Mouse (Mus musculus): Measurements from ENCODE around the gene Gm17606. TPM values are rescaled to one million over a fixed set of nuclear protein-coding genes. Genes with fewer than 3 reads are reported as not detected.
A peak's percentile ranks its signal among the peaks of the same experiment; 100 is the strongest.

Gm17606 gene
- polyA plus RNA-seq, 2 experiments from 2014 or later = not detected

DNA sequence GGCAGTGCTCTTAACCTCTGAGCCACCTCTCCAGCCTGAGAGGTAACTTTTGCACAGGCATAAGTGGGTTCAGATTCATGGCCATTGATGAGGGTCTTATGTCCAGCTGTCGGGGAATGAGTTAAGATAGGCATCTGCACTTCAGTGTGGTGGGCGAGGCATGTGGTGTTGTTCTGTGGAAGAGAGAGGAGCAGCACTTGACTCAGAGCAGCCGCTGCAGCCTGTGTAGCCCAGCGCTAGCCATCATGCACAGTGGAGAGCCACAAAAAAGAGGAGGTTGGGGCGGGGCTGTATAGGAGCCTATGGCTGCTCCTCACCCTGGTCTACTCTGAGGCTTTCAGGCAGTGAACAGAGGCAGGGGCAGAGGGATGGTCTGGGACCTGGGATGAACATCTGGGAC lies 12.6 kb upstream of the Gm17606 start:
- no peak for ATAC-seq

DNA sequence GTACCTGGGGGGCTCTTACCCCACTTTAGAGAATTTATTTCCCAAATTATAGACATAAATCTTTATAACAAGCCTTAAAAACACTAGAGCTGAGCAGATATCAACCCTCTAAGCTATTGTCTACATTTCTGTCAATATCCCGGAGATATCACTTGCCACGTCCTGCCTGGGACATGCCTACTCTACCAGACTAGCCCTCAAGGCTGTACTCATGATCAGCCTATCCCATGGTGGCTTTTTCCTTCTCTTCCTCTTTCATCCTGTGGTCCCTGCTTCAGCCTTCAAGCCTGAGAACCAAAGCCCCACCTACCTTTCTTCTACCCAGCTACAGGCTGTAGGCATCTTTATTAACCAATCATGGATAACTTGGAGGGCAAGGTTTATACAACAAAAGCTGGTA lies 11.0 kb upstream of the Gm17606 start:
- ATAC-seq = no peak

DNA sequence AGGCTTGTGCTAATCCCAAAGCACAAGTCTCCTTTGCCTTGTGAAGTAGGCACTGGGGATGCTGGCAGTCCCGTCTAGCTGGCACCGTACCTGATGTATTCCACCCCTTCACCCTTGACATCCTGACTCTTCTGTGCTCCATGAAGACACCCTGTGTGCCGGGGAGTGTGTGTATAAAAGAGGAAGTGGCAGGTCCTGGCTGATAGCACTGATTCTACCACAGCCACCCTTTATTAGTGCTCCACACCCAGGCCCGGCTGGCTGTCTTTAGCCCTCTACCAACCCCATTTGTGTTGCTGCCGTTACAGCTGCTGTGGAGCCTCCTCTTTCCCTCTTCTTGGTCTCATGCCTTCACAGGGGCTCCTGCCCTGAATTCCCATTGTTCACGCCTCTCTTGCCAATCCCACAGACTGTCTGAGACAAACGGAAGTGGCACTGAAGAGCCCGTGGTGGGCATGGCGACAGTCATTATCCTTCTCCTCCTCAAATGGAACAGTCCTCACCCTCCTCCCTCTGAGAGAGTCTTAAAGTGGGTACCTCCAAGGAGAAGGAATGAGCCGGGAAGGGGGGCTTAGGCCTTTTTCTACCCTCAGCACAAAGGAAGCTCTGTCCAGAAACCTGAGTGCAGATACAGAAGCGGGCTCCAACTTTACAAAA lies 10.0 kb upstream of the Gm17606 start:
- no peak for ATAC-seq

DNA sequence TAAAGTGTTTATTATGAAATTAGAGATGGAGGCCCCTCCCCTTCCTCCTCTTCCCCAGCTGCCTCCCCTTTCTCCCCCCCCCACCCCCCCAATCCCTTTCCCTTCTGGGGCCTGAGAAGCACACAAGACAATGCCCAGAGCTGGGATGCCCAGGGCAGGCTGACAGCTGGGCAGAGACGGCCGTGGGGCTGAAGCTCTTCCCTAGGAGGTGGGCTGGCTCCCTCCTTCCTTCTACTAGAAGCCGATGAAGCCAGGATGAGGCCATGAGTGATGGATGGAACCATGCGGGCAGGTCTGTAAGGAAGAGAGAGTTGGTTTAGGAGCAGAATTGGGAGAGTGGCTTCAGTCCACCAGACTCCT lies 9.5 kb upstream of the Gm17606 start:
- ATAC-seq = no peak

DNA sequence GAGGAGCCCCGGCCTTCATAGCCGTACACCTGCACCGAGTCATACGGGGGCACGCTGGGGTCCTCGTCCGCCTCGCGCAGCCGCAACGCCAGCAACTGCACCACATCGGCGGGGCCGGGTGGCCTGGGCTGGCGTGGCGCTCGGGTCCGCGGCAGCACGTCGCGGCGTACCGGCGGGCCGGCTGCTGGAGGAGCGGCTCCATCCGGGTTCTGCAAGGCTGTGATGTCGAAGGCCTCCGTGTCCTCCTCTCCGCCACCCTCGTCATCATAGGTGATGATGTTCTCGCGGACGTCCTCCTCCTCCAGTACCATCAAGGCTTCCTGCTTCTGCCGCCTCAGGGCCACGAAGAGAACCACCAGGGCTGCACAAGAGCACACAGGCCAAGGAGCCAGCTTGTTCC lies 8.5 kb upstream of the Gm17606 start:
- no peak for ATAC-seq

DNA sequence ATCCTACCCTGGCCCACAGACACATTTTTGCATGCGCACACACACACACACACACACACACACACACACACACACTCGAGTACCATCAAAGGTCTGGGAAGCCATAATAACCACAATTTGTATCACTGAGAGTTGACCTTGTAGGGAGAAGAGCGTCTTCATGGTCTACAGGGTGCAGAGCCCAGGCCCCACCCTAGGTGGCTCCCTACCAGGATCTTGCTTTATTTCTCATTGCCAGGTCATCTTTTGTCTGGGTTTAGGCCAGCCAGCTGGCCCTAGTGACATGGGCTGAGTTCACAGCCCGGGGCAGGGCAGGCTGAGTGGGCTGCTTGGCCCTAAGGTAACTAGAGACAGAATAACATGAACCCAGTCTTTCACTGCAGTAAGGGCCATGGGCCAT lies 6.6 kb upstream of the Gm17606 start:
- ATAC-seq = no peak

DNA sequence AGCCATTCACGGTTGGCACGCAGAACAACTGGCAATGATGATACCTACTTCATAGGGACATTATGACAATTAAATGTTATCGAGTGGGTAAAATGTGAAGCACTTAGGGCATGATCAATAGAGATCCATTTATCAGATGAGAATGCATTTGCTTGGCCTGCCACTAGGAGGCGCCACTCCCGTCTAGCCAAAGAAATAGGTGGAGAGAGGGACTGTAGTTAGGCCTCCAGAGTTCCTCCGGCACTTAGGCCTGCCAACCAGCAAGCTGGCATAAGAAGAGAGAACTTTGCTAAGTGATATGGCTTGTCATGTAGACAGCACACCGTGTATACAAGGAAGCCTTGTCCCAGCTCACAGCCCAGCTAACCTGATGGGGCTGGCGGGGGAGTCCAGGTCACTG lies 3.8 kb upstream of the Gm17606 start:
- no peak for ATAC-seq

DNA sequence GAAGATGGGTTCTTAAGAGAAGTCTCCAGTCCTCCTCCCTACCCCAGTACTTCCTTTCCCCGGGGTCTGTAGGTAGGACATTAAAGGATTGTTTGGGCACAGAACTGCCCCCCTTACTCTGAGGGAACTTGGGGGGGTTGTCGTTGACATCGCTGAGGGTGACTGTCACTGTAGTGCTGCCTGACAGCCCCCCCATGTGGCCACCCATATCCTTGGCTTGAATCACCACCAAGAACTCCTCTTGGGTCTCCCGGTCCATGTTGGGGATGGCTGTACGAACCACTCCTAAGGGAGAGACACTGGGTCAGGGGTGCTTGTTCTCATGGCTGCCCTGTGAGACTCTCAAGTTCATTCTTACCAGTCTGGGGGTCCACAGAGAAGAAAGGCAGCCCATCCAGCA lies 2.5 kb upstream of the Gm17606 start:
- ATAC-seq = no peak

DNA sequence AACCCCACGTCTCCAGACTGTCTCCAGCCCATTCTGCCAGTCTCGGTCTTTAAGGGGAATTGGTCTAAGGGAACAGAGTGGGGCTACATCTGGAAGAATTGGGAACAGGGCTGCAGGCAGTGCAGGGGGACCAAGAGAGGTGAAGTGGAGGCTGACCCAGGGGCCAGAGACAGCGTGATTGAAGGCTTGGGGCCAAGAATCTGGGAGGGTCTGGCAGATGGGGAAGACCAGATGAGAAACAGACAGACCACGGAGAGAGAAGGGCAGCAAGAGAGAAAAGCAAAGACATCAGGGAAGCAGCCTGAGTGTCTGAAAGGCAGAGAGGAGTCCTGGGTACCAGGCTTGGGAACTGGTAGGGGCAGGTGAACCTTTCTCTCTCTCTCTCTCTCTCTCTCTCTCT lies 631 bp upstream of the Gm17606 start:
- ATAC-seq = no peak

DNA sequence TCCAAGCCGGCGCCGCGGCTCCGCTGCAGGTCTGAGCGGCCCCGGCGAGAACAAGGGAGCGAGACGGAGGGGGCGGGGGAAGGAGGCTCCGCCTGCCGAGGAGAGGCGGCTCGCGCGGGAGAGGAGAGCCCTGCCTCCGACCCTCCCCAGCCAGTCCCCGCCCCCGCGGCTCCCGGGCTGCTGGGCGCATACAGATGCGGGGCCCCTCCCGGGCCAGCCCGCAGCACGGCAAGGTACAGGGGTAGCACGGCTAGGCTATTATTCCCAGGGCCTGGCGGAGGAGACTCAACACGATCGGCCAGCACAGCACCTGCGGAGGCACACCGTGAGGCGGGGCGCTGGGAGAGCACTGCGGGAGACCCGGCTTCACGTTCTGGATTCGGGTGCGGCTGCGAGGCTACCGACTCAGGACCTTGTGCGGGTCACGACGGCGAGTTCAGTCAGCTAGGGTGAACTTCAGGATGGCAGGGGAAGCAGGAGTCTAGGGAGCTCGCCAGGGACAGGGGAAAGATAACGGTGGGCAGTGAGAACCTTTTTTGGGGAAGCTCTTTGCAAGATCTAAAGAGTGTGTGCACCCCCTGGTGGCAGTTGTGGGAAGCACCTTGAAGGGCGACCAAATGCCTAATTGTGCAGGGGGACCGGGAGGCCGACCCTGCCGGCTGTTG lies 685 bp downstream of the Gm17606 start, which contains the start of gene Cdh24:
Gene Cdh24 (minus strand): TSS at position 60 of the 665 bp plus-strand sequence.
- ATAC-seq = peak; percentile 90

DNA sequence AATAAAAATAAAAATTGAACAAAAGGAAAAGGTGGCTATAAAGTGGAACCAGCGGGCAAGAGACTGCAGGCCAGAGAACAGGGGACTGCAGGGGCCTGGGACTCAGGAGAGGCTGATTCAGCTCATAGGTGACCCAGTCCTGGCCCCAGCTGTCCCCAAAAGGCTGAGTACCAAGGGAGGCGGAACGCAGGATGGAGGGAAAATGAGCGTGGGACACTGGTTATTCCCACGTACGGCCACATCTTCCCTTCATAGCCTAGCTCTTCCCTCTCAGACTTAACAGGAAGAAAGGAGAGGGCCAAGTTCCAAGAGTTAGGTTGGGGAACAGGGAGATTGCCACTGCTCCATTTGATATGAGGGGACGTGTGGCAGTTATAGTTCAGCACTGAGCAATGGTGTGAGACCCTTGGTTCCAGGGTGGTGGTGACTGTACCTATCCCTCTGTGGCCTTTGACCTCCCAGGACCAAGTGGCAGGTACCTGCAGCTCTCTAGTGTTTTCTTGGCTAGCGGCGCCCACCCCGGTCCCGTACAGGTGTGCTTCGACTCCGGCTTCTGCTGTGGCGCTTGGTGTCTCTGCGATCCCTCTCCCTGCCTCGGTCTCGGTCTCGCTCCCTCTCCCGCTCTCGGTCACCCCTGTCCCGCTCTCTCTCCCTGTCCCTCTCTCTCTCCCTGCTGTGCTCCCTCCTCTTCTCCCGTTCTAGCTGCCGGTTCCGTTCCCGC lies 1.6 kb downstream of the Gm17606 start:
- no peak for ATAC-seq

DNA sequence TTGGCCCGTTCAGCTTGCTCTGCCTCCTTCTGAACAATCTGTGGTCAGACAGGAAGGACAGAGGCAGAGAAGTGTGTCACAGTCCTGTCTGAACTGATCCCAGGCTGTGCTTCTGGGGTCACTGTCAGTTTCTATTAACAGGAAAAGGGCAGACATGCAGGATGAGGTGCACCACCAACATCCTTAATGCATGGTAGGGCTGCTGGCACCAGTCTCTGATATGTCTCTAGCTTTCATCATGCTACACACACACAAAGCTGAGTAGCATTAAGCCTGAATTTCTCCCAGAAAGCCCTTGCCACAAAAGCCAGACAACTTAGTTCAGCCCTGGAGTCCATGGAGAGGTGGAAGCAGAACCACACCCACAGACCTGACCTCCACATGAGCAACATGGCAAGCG lies 2.3 kb downstream of the Gm17606 start:
- ATAC-seq = no peak

DNA sequence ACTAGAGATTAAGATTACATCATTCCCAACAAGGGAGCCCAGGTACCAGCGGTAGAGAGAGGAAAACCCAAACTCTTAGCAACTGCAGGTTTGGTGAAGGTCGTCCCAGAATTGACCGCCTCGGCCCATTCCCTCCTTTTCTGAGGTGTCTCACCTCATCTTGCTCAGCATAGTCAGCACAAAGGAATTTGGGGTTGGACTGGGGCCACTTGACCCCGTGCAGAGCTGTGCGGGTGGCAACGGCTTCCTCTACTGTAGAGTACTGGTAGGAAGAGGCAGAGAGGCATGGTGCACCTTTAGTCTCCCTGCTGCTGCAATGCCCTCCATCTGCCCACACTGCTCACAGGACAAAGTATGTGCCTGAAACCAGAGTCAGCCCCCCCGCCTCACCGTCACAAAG lies 3.5 kb downstream of the Gm17606 start:
- ATAC-seq = no peak

DNA sequence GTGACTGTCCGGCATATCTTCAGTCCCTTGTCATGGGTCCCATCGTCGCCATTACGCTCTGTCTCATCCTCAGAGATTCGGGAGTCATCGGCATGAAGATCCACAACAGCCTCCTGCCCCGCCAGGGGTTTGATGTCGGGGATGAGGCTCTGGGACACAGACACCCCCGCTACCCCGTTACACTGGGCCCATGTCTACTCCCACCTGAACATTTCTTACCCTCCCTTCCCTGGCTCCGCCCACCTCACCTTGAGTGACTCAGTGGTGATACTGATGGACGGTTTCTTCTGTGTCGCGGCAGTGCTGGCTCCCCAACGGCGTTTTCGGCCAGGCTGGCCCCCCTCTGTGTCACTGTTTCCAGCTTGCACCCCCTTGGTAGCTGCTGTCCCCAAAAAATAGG lies 5.7 kb downstream of the Gm17606 start:
- ATAC-seq = no peak

DNA sequence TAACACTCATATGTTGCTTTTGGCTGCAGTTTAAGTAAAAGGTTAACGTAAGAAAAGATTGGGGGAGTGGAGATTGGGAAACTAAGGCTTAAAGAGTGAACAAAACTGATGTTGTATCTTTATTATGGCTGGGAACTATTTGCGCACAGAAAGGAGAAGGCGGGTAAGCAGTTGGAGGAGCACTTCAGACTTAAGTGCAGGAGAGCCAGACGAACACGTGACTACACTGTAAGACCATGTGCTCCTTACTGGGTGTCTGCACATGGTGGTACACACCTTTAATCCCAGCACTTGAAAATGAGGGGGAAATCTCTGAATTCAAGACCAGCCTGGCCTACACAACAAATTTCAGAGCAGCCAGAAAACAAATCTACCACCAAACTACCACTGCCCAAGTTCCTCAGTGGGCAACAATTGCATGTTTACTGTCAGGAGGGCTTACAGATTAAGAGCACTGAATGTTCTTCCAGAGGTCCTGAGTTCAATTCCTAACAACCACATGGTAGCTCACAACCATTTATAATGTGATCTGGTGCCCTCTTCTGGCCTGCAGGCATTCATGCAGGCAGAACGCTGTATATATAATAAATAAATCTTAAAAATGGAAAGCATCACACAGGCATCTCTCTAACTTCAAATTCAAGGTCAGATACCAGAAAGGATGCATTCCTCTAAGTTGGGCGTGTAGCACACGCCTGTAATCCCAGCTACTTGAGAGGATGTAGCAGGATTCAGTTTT lies 6.3 kb downstream of the Gm17606 start:
- no peak for ATAC-seq

DNA sequence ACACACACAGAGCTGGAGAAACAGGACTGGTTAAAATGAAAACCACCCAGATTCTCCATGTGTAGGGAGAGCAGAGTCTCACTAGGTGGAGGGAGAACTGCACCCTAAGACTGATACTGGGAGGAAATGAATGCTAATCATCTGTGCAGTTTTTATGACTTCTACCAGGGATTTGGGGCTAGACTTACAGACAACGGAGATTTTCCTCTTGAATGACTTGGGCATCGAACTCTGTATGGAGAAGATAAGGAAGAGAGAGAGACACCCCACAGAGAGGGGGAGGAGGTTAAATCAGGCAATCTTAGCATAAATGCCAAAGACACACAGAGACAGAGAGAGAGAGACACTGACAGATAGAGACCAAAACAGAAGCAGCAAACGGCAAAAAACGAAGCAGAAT lies 7.1 kb downstream of the Gm17606 start:
- no peak for ATAC-seq

DNA sequence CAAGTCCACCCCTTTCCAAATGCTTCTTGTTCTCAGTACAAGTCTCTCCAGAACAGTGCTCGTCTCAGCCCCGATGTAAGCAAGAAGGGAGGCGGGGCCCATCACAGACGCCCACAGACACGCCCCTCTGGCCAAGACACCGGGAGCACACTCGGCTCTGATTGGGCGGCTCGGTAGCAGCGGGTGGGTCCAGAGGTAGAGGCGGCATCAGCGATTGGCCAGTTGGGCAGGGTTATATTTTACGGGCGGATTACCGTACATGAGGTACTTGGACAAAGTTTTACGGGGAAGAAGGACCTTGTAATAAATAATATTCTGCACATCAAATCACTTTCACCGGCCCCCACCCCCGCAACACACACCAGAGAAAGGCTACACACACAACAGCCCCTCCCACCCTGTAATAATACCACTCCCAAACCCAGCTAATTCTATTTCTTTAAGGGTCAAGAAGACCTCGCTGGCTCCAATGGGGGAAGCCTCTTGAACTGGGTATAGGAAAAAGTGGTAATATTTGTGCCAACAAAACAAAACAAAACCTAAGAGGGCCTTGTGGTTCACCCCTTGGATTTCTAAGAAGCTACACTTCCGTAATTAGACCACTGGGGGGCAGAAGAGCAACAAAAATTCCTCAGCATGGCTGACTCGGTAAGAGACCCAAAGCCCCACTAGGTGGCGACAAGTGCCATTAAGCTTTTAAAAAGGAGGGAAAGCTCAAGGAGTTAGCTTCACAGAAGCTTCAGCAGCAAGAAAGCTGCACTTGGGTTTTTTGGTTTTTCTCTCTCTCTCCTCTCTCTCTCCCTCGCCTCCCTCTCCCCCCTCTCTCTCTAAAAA lies 10.1 kb downstream of the Gm17606 start:
- peak; percentile 74 for ATAC-seq

DNA sequence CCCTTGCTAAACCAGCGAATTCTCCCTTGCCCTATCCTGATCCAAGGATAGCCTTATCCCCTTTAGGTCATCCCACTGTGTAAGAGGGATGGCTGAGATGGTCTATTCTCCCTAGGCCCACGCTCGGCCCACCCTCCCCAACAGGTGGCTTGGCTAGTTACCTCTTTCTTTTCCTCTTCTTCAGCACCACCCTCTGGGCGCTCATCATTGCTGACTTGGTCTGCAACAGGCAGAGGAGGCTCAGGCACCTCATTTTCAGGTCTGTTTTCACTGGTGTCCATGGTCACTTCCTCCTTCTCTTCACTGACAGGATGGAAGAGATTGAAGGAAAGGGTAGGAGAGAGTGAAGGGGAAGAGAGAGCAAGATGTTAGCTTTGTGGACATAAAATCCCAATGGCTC lies 10.8 kb downstream of the Gm17606 start:
- ATAC-seq = no peak

DNA sequence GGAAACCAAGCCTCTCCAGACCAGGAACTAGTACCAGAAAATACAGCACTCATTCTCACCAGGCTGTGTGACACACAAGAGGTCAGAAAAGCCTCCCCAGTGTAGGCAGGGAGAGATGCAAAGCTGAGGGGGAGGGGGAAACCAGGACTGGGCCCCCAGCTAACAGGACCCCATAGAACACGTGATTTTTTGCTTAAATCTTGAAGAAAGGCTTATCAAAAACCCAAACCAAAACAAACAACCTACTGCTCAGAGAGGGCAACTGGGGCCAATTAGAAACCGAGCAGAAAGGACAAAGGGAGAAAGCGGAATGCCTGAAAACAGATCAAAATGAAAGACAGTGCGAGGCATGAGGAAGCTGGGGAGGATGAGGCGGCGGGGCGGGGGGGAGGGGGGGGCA lies 12.0 kb downstream of the Gm17606 start:
- ATAC-seq = no peak

DNA sequence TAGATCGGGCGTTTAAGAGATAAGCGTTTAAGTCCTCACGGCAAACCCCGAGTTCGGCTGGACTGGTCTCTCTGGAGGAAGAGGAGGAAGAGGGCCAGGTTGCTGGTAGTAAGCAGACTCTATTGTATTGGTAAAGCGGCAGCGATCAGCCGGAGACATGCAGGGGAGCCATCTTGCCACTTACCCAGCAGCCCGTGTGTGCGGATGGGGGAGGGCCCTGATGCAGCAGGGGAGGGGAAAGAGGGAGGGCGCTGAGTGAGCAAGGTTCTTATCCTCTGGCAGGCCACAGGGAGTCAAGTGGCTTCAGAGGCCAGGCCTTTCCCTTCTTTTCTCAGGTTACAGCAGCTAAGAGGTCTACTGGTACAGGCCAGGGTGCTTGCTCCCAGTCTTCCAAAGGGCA lies 12.7 kb downstream of the Gm17606 start:
- ATAC-seq = peak; percentile 83

DNA sequence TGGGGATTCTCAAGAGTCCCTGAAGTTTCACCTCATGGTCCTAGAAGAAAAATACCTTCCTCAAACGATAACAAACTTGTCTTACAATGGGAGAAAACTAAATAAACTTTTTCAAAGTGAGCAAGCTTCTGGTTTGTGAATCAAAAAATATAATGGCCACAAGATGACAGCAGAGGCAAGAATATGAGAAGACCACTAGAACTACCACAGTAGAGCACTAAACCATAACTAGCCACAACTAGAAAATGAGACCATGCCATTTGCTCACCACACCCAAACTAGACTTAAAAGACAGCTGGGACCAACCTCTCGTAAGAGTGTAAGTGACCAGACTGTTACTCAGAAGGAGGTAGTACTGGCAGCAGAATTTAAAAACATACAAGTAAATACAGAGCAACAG lies 19.3 kb downstream of the Gm17606 start:
- no peak for ATAC-seq

DNA sequence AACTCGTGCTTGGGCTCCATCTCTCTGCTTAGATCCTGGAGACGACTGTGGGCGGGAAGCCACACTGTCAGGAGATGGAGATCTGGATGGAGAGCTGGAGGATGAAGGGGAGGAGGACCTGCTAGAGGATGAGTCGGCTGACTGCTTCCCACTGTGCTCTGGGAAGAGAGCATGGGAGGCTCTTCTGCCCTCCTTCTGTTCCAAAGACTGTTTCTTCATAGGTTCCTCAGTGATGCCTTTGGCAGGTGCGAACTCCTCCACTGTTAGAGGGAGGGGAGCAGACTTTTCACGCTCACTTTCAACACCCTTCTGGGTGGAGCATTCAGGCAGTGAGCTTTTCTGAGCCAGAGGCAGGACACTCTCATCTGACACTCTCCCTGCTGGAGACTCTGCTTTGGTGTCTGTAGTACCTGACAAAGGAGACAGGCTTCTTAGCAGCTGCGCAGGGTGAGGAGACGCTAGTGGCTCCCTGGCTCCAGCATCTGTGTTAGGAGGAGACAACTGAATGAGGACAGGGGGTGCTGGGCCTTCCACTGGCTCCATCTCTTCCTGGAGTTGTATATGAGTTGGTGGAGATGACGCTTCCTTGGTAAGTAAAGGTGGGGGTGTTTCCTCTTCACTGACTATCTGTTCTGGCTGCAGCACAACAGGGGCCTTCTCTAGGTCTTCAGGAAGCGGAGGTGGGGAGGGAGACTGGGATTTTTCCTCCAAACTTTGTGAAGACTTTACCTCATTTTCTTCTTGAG lies 23.9 kb downstream of the Gm17606 start:
- no peak for ATAC-seq

All from activated CD4-positive, CD25-positive, alpha-beta regulatory T cell, adult 4 months (primary cell).